25 mouse cellular contexts compared by ENCODE assay signal in the genomic region with DNA sequence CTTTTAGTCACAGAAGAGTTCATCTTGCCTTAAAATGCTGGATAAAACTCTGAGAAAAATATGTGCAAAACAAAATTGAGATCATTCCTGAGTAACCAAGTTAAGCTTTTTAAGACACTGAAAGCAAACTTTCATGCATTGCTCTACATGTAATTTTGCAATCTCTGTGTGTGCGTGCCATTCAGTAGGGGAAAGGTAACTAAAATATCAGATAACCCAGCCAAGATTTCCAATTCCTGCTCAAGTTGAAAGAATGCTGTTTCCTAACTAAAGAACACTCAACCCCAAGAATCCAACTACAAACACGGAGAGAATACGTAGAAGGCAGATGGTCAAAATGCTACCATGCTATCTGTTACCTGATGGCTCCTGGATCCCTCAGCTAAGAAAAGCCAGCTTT.
A peak's percentile ranks its signal among the peaks of the same experiment; 100 is the strongest.
DNase-seq lines count a peak whose midpoint lies in the region; ATAC-seq and TF ChIP-seq lines count a peak whose summit lies in the region.
"Had no signal": no experiment of that assay in that cellular context is flagged by ENCODE, and none has a peak within 500 bp of the region (broad histone marks: within the 10 kb centered on the region; RNA-seq: fewer than 3 reads in every experiment).

No protein-coding gene starts in this region.

- no peaks in the 10 kb centered on the region for H3K36me3 ChIP-seq in liver, adult 2 months (ENCODE audit: control insufficient read depth, insufficient read depth, low read length)
- no peaks in the 10 kb centered on the region for H3K36me3 ChIP-seq in lung, embryonic 16.5 days (ENCODE audit: control insufficient read depth, insufficient read depth, low read length)
- H3K36me3 ChIP-seq: embryonic facial prominence, embryonic 12.5 days; G1E; hindbrain, embryonic 12.5 days; hindbrain, embryonic 15.5 days had no signal

- H3K27me3 ChIP-seq in liver, adult 2 months (ENCODE audit: control insufficient read depth, insufficient read depth, low read length) = no peaks in the 10 kb centered on the region
- H3K27me3 ChIP-seq in lung, embryonic 16.5 days (ENCODE audit: control insufficient read depth, insufficient read depth, low read depth, low read length) = no peaks in the 10 kb centered on the region
- H3K27me3 ChIP-seq: CH12.LX; embryonic facial prominence, embryonic 12.5 days; hindbrain, embryonic 12.5 days; hindbrain, embryonic 15.5 days had no signal

- no peak for TF ChIP-seq CTCF in liver, adult 2 months (IDR thresholded peaks at IDR 0.05; ENCODE audit: low read depth, low read length)
- TF ChIP-seq CTCF in embryonic fibroblast, embryonic 13.5 days (IDR thresholded peaks at IDR 0.05; ENCODE audit: borderline replicate concordance, insufficient read depth, low read length) = no peak

- no peak overlapping the region for H3K4me2 ChIP-seq in lung, embryonic 16.5 days (ENCODE audit: low read depth, low read length)
- H3K4me2 ChIP-seq: embryonic facial prominence, embryonic 12.5 days; heart, embryonic 11.5 days; hindbrain, embryonic 12.5 days; hindbrain, embryonic 15.5 days had no signal

- peaks cover 7% of the 10 kb centered on the region for H3K4me1 ChIP-seq in liver, adult 2 months (ENCODE audit: control insufficient read depth, insufficient read depth, low read length)
- H3K4me1 ChIP-seq in lung, embryonic 16.5 days (replicated peaks; ENCODE audit: control insufficient read depth, insufficient read depth, low read length) = no peaks in the 10 kb centered on the region; the same call in 1 of the 2 replicates
- peaks cover 11% of the 10 kb centered on the region for H3K4me1 ChIP-seq in embryonic fibroblast, embryonic 13.5 days (ENCODE audit: control insufficient read depth, insufficient read depth, low read length)
- H3K4me1 ChIP-seq: hindbrain, embryonic 12.5 days; hindbrain, embryonic 15.5 days had no signal

- DNase-seq in liver, adult 2 months (ENCODE audit: extremely low read depth, low read depth, low spot score) = peak; percentile 70
- no peak for DNase-seq in liver
- DNase-seq in lung, adult 18-20 months = no peak
- DNase-seq in NIH3T3 (ENCODE audit: low read depth) = peak; percentile 29
- no peak for DNase-seq in spleen, adult 18-20 months
- DNase-seq: adrenal gland, postnatal 10 days; adrenal gland, postnatal 36 days; B cell, adult 2 months; cerebellum, adult 18-20 months; cerebellum, adult 9-10 months; cerebellum, postnatal 14 days; forebrain, postnatal 0 days; gastrocnemius, adult 2 months; gastrocnemius, postnatal 14 days; heart, adult 11 months had no signal

- H3K9ac ChIP-seq in liver, adult 2 months (ENCODE audit: low read depth, low read length) = no peak overlapping the region
- no peak overlapping the region for H3K9ac ChIP-seq in lung, embryonic 16.5 days (ENCODE audit: low read length)
- H3K9ac ChIP-seq: embryonic facial prominence, embryonic 12.5 days; forebrain, postnatal 0 days; hindbrain, embryonic 12.5 days; hindbrain, embryonic 15.5 days had no signal

- TF ChIP-seq POLR2A in liver, adult 2 months (IDR thresholded peaks at IDR 0.05; ENCODE audit: extremely low read depth, insufficient read depth, low read length) = no peak
- TF ChIP-seq POLR2A in embryonic fibroblast, embryonic 13.5 days (IDR thresholded peaks at IDR 0.05; ENCODE audit: low read depth, low read length) = no peak

- WGBS in liver, adult 2 months = 27% methylated on average over 3 of the region's 3 CpGs
- WGBS in lung, embryonic 16.5 days = 45% methylated on average over 3 of the region's 3 CpGs

- no peaks in the 10 kb centered on the region for H3K9me3 ChIP-seq in lung, embryonic 16.5 days (ENCODE audit: control insufficient read depth, low read length)
- H3K9me3 ChIP-seq: embryonic facial prominence, embryonic 12.5 days; hindbrain, embryonic 12.5 days; hindbrain, embryonic 15.5 days had no signal

- H3K4me3 ChIP-seq in liver, adult 2 months (ENCODE audit: insufficient read depth, low read depth, low read length) = no peak overlapping the region
- no peak overlapping the region for H3K4me3 ChIP-seq in lung, embryonic 16.5 days (ENCODE audit: low read length)
- H3K4me3 ChIP-seq in embryonic fibroblast, embryonic 13.5 days (ENCODE audit: insufficient read depth, low read length) = no peak overlapping the region
- H3K4me3 ChIP-seq: embryonic facial prominence, embryonic 12.5 days; gastrocnemius, adult 2 months; hindbrain, embryonic 12.5 days; hindbrain, embryonic 15.5 days had no signal

- H3K27ac ChIP-seq in liver, adult 2 months (replicated peaks; ENCODE audit: insufficient read depth, low read depth, low read length) = no peak overlapping the region
- H3K27ac ChIP-seq in lung, embryonic 16.5 days (ENCODE audit: low read length) = peak overlapping the region; percentile 64
- peak overlapping the region; percentile 58 for H3K27ac ChIP-seq in embryonic fibroblast, embryonic 13.5 days (ENCODE audit: insufficient read depth, low read length)
- H3K27ac ChIP-seq: embryonic facial prominence, embryonic 12.5 days; gastrocnemius, adult 2 months; hindbrain, embryonic 12.5 days; hindbrain, embryonic 15.5 days had no signal

- no peak for ATAC-seq in lung, embryonic 16.5 days (ENCODE audit: low read depth)
- ATAC-seq: activated CD4-positive, CD25-positive, alpha-beta regulatory T cell, adult 4 months; forebrain, embryonic 14.5 days; forebrain, postnatal 0 days had no signal

- H3K79me2 ChIP-seq in liver, adult 2 months (ENCODE audit: control insufficient read depth, insufficient read depth, low read length) = no peaks in the 10 kb centered on the region

Comparison
In these comparisons a context has a peak if more than half of its experiments do, and no peak if none do; other contexts are left out.
1. DNase-seq: peak in liver, adult 2 months (single experiment) and NIH3T3 (single experiment); none in liver (single experiment), lung, adult 18-20 months (0 of 2) and spleen, adult 18-20 months (0 of 2).